Mouse (Mus musculus) hindbrain, embryonic 11.5 days (tissue): ENCODE data around the gene Rab39. TPM values are rescaled to one million over a fixed set of nuclear protein-coding genes. Genes with fewer than 3 reads are reported as not detected.

Experiments used
- ATAC-seq: fragments of 200-750 bp; cut with Nextera tagmentation; 2 replicates; pipeline ENCODE4 v1.8.0; 2017; ENCODE audit warnings: mild to moderate bottlenecking, moderate TSS enrichment, moderate library complexity; ENCODE audit not compliant: low FRiP score
- DNase-seq: peaks from one replicate; pipeline ENCODE4 v3.0.0-alpha.2; 2015; ENCODE audit warnings: low spot score
- H3K27ac ChIP-seq: fragments of 300-500 bp; sonication (generic); 2 replicates; pipeline ENCODE4 v1.5.1; 2014; ENCODE audit warnings: mild to moderate bottlenecking, low read depth, low read length
- H3K27me3 ChIP-seq: fragments of 300-500 bp; sonication (generic); 2 replicates; pipeline ENCODE4 v1.6.1; 2014; ENCODE audit warnings: mild to moderate bottlenecking, low read length, moderate library complexity, mixed read lengths; ENCODE audit not compliant: control insufficient read depth, insufficient read depth
- H3K36me3 ChIP-seq: fragments of 300-500 bp; sonication (generic); 2 replicates; pipeline ENCODE4 v1.6.1; 2014; ENCODE audit warnings: mild to moderate bottlenecking, low read length, moderate library complexity, mixed read lengths; ENCODE audit not compliant: control insufficient read depth, insufficient read depth
- H3K4me1 ChIP-seq: fragments of 300-500 bp; sonication (generic); replicated peaks from 2 replicates; pipeline ENCODE4 v1.6.1; 2014; ENCODE audit warnings: low read length, mixed read lengths; ENCODE audit not compliant: control insufficient read depth, insufficient read depth
- H3K4me2 ChIP-seq: fragments of 300-500 bp; sonication (generic); replicated peaks from 2 replicates; pipeline ENCODE4 v1.6.1; 2014; ENCODE audit warnings: mild to moderate bottlenecking, low read depth, low read length
- H3K4me3 ChIP-seq: fragments of 300-500 bp; sonication (generic); 2 replicates; pipeline ENCODE4 v1.5.1; 2014; ENCODE audit warnings: low read depth, low read length
- H3K9ac ChIP-seq: fragments of 300-500 bp; sonication (generic); 2 replicates; pipeline ENCODE4 v1.6.1; 2014; ENCODE audit warnings: low read depth, low read length
- H3K9me3 ChIP-seq: fragments of 300-500 bp; sonication (generic); 2 replicates; pipeline ENCODE4 v1.6.1; 2016; ENCODE audit warnings: low read length; ENCODE audit not compliant: control insufficient read depth
- WGBS: fragments of 180-500 bp; shearing (Covaris S2); extraction: QIAGEN DNeasy Blood & Tissue Kit; methylation state at CpG from one replicate; pipeline ENCODE4 v1.1.7; 2014; 5-methylcytosine and 5-hydroxymethylcytosine counted together
- polyA plus RNA-seq: library from polyadenylated mRNA; unstranded; fragments of >200 nt; fragmentation: Nextera tagmentation; extraction: Ambion mirVana; gene quantifications from 2 replicates; pipeline ENCODE4 v1.2.1, GENCODE M21; 2014

The Rab39 gene
- 4.6 and 5.9 TPM in 2 replicates for polyA plus RNA-seq

DNA sequence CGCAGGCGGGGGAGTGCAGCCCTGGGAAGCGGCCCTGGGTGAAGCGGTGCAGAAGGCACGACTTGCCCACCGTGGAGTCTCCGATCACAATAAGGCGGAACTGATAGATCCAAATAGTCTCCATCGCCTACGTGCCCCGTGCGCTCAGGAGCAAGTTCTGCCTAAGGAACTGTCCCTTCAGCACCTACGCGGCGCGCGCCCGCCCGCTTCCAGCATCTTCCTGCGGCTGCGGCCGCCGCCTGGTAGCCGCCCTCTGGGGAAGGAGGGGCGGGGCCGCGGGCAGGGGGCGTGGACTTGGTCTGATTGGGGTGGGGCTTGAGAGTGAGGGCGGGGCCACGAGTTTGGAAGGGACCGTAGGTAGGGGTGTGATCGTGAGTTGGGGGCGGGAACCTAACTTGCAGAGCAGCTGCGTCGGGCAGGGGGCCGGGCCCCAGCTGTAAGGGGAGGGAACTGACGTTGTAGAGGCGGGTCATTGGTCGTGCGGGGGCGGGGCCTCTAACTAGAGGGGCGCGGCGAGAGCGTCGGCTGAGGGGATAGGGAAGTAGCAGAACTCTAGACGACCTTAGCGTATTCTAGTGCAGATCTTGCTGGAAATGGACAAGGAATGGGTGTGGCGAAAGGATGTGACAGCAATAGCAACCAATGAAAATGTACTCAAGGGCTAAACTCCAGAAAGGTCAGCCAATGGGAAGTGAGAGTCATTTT lies at the start of gene Rab39:
Gene Rab39, minus strand, starts transcription at position 241 of the 705 bp plus-strand sequence.
- Histone ChIP-seq H3K4me3 (peak within 1 kb of the TSS; percentile 52), H3K4me1 (no peaks in the 10 kb centered on the region), H3K9ac (peak within 1 kb of the TSS; percentile 46), H3K27me3 (no peaks in the 10 kb centered on the region), H3K27ac (no peak within 1 kb of the TSS), H3K36me3 (no peaks in the 10 kb centered on the region), H3K9me3 (no peaks in the 10 kb centered on the region), H3K4me2 (peak within 1 kb of the TSS; percentile 68)
- DNase-seq: peak; percentile 93
- WGBS: 1% methylated on average over 42 of the region's 49 CpGs
- peak; percentile 95 for ATAC-seq

DNA sequence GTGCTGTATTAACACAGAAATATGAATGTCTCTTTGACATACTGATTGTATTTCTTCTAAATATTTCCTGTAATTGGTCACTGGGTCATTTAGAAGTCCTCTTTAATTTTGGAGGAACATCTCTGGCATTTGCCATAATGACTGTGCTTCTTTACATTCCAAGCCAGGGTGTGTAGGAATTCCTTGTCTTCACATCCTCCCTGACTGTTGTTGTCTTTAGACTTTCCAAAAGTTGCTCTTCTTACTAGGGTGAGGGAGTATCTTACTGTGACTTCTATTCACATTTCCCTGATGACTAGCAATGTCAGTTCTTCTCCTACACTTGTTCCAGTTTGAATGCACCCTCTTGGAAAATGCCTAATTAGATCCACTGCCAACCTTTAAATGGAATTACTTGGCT lies 48.8 kb upstream of the Rab39 start:
- no peak for DNase-seq
- ATAC-seq: no peak
- H3K4me3 ChIP-seq: no peak overlapping the region
- no peak overlapping the region for H3K9ac ChIP-seq
- H3K36me3 ChIP-seq: no peaks in the 10 kb centered on the region
- H3K27ac ChIP-seq: no peak overlapping the region
- no peak overlapping the region for H3K4me2 ChIP-seq
- no peaks in the 10 kb centered on the region for H3K27me3 ChIP-seq
- no peaks in the 10 kb centered on the region for H3K9me3 ChIP-seq
- H3K4me1 ChIP-seq: no peaks in the 10 kb centered on the region

DNA sequence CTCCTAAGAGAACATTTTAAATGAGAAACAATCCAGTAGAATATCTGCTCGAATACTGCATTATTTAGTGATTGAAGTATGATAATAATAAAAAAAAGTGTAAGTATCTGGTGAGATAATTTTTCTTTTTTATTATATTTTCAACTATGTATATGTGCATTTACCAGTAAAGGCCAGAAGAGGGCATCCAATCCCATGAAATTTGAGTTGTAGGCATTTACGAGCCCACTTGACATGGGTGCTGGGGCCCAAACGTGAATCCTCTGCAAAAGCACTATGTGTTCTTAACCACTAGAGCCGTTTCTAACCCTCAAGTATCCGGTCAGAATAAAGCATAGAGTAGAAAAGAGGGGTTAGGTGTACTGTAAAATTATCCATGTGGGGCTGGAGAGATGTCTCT lies 44.9 kb upstream of the Rab39 start:
- Histone ChIP-seq H3K4me3 (no peak overlapping the region), H3K9me3 (no peaks in the 10 kb centered on the region), H3K9ac (no peak overlapping the region), H3K27me3 (no peaks in the 10 kb centered on the region), H3K4me1 (no peaks in the 10 kb centered on the region), H3K36me3 (no peaks in the 10 kb centered on the region), H3K4me2 (no peak overlapping the region), H3K27ac (no peak overlapping the region)
- DNase-seq: no peak
- whole genome bisulfite sequencing: 52% methylated on average over 5 of the region's 5 CpGs
- ATAC-seq: no peak

DNA sequence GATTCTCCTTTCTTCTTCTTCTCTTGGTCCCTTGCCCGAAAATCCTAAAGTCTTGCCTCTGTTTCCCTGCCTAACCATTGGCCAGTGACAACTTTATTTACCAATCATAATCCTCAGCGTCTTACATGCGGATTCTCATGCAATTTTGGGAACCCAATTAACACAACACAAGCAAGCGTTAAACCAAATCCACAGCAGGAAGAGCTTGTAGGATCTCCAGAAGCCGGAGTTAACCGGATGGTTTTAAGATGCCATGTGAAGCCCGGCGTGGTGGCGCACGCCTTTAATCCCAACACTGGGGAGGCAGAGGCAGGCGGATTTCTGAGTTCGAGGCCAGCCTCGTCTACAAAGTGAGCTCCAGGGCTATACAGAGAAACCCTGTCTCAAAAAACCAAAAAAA lies 44.4 kb upstream of the Rab39 start:
- no peaks in the 10 kb centered on the region for H3K36me3 ChIP-seq
- H3K9ac ChIP-seq: no peak overlapping the region
- no peak overlapping the region for H3K4me2 ChIP-seq
- H3K4me3 ChIP-seq: no peak overlapping the region
- no peak for DNase-seq
- H3K27me3 ChIP-seq: no peaks in the 10 kb centered on the region
- WGBS: 90% methylated on average over 13 of the region's 13 CpGs
- no peaks in the 10 kb centered on the region for H3K9me3 ChIP-seq
- no peaks in the 10 kb centered on the region for H3K4me1 ChIP-seq
- ATAC-seq: no peak
- H3K27ac ChIP-seq: no peak overlapping the region

DNA sequence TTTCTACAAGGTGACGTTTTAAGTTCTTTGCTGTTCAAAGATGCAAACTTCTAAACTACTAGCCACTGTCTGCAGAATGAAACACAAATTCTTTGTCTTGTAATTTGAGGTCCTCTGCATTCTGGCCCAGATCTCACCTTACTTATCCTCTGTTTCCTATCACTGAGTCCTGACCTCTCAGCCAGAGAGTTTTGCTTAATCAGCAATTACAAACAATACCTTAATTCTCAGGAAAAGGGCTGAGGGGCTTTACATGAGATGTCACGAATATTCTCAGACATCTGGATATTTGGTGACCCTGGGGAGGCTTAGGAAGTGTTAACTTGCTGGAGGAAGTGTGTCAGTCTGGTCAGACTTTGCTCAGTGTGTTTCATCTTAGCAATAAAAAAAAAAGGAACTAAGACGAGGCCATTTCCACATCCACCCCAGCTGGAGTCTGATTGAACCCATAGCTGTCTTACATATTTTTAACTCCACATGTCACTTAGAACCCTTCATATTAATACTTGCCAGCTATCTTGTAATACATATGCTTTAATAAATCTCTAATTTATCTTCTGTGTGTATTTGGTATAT lies 34.9 kb upstream of the Rab39 start:
- no peak for DNase-seq
- H3K9ac ChIP-seq: no peak overlapping the region
- H3K27ac ChIP-seq: no peak overlapping the region
- H3K36me3 ChIP-seq: no peaks in the 10 kb centered on the region
- H3K4me3 ChIP-seq: no peak overlapping the region
- no peak overlapping the region for H3K4me2 ChIP-seq
- no peaks in the 10 kb centered on the region for H3K27me3 ChIP-seq
- WGBS: 49% methylated on average over 3 of the region's 3 CpGs
- H3K9me3 ChIP-seq: no peaks in the 10 kb centered on the region
- ATAC-seq: no peak
- no peaks in the 10 kb centered on the region for H3K4me1 ChIP-seq

- peak overlapping the region; percentile 46 for H3K9ac ChIP-seq
- peak overlapping the region; percentile 52 for H3K4me3 ChIP-seq
- no peaks in the 10 kb centered on the region for H3K27me3 ChIP-seq
- WGBS: under 1% methylated on average over 28 of the region's 28 CpGs
- no peaks in the 10 kb centered on the region for H3K4me1 ChIP-seq
- no peaks in the 10 kb centered on the region for H3K9me3 ChIP-seq
- no peaks in the 10 kb centered on the region for H3K36me3 ChIP-seq
- H3K4me2 ChIP-seq: peak overlapping the region; percentile 68
- peak; percentile 70 for DNase-seq
- peak; percentile 20 for ATAC-seq
- no peak overlapping the region for H3K27ac ChIP-seq
Measured at GRCm38 (mm10) chr9:53705491-53705991, 491 bp downstream of the Rab39 start.

- H3K9ac ChIP-seq: no peak overlapping the region
- no peaks in the 10 kb centered on the region for H3K9me3 ChIP-seq
- no peak for DNase-seq
- H3K27ac ChIP-seq: no peak overlapping the region
- ATAC-seq: no peak
- WGBS: 82% methylated on average over 1 of the region's 1 CpGs
- no peaks in the 10 kb centered on the region for H3K36me3 ChIP-seq
- H3K4me3 ChIP-seq: no peak overlapping the region
- no peaks in the 10 kb centered on the region for H3K27me3 ChIP-seq
- H3K4me1 ChIP-seq: no peaks in the 10 kb centered on the region
- no peak overlapping the region for H3K4me2 ChIP-seq
Measured at GRCm38 (mm10) chr9:53702991-53703390, 3.0 kb downstream of the Rab39 start.

GRCm38 (mm10) chr9:53700496-53700895 lies 5.5 kb downstream of the Rab39 start:
- Histone ChIP-seq H3K9ac (no peak overlapping the region), H3K4me1 (no peaks in the 10 kb centered on the region), H3K27ac (no peak overlapping the region), H3K36me3 (no peaks in the 10 kb centered on the region), H3K27me3 (no peaks in the 10 kb centered on the region), H3K4me3 (no peak overlapping the region), H3K9me3 (no peaks in the 10 kb centered on the region), H3K4me2 (no peak overlapping the region)
- DNase-seq (no peak), ATAC-seq (no peak)
- 75% methylated on average over 4 of the region's 4 CpGs for WGBS

- no peaks in the 10 kb centered on the region for H3K36me3 ChIP-seq
- DNase-seq (no peak), ATAC-seq (no peak)
- H3K9me3 ChIP-seq: no peaks in the 10 kb centered on the region
- H3K4me1 ChIP-seq: no peaks in the 10 kb centered on the region
- 85% methylated on average over 5 of the region's 5 CpGs for WGBS
- H3K9ac ChIP-seq: no peak overlapping the region
- no peak overlapping the region for H3K4me2 ChIP-seq
- H3K27me3 ChIP-seq: no peaks in the 10 kb centered on the region
- H3K27ac ChIP-seq: no peak overlapping the region
- H3K4me3 ChIP-seq: no peak overlapping the region
Measured at GRCm38 (mm10) chr9:53695846-53696245, 10.2 kb downstream of the Rab39 start.
